Mouse (Mus musculus) olfactory bulb, adult 2 months (tissue): ENCODE results near the gene Dnajb9.

Source experiments
- CTCF ChIP-seq: fragments of 200-500 bp; IDR thresholded peaks from 2 replicates; pipeline ENCODE4 v1.5.1; 2012; ENCODE audit warnings: low read depth, mild to moderate bottlenecking, low read length, moderate library complexity; ENCODE audit not compliant: insufficient read depth
- POLR2A ChIP-seq: fragments of 200-500 bp; IDR thresholded peaks from 2 replicates; pipeline ENCODE4 v1.6.1; 2012; ENCODE audit warnings: mild to moderate bottlenecking, low read depth, low read length, moderate library complexity; ENCODE audit not compliant: insufficient read depth

GRCm38 (mm10) chr12:44176331-44177037 is 33.6 kb downstream of the Dnajb9 start:
- TF ChIP-seq POLR2A = no peak
- no peak for TF ChIP-seq CTCF
